Mouse (Mus musculus): Measurements from ENCODE around the gene Meis2.

- no peak for TF ChIP-seq ZNF384 (IDR thresholded peaks at IDR 0.05; ENCODE audit: low read depth, low read length)
- no peak for TF ChIP-seq CHD2 (IDR thresholded peaks at IDR 0.05; ENCODE audit: low read depth, low read length)
- no peak for TF ChIP-seq MAFK (IDR thresholded peaks at IDR 0.05; ENCODE audit: insufficient read depth, low read depth, low read length)
Measured at GRCm38 (mm10) chr2:115912948-115913529, 152.6 kb downstream of the Meis2 start.

All from ES-E14 (cell line).